Mouse (Mus musculus): ENCODE data around the gene Ica1. TPM values are rescaled to one million over a fixed set of nuclear protein-coding genes. Genes with fewer than 3 reads are reported as not detected.

Ica1 gene
- total and polyA plus RNA-seq, 3 experiments, result 0.36 TPM; not detected in 2

DNA sequence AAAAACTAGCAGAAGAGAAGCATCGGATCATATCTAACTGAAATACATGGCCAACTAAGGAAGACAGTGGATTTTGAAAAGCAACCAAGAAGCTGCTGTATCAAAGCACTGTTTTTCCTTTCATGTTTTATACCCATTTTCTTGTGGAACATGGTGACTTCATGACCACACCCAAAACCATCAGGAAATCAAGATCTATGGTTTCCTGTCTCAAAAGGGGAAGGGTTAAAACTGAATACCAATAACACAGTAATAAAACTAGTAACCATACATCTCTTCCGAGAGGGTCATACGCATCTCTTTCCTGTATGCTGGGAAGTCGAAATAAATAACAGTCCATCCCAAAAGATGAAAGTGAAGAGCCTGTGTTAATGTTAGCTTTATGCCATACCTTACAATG is 145.6 kb downstream of the Ica1 start:
- Histone ChIP-seq H3K9me3 (replicated peaks; ENCODE audit: insufficient read depth, low read length) (no peaks in the 10 kb centered on the region), H3K4me3 (ENCODE audit: control insufficient read depth in 1 of 2, insufficient read depth in 1 of 2, low read depth in 2 of 2, low read length in 2 of 2) (no peak overlapping the region), H3K79me2 (ENCODE audit: control insufficient read depth, insufficient read depth, low read length, poor library complexity) (no peaks in the 10 kb centered on the region), H3K9ac (ENCODE audit: control insufficient read depth, low read depth, low read length, poor library complexity, severe bottlenecking) (no peak overlapping the region), H3K4me1 (ENCODE audit: control insufficient read depth in 1 of 2, insufficient read depth in 2 of 2, low read length in 2 of 2) (peaks cover 9 to 26% of the 10 kb centered on the region in 2 experiments), H3K27ac (ENCODE audit: control insufficient read depth, low read depth, low read length) (peak overlapping the region; percentile 70), H3K36me3 (ENCODE audit: control insufficient read depth in 1 of 2, insufficient read depth in 2 of 2, low read length in 2 of 2) (peaks cover 0 to 29% of the 10 kb centered on the region in 2 experiments; a peak in 2 of 4 replicates), H3K27me3 (ENCODE audit: control insufficient read depth in 1 of 2, insufficient read depth in 2 of 2, low read length in 2 of 2) (no peaks in the 10 kb centered on the region)
- TF ChIP-seq EP300 (IDR thresholded peaks at IDR 0.05; ENCODE audit: low read depth in 1 of 2, low read length in 2 of 2), result peak in 1 of 2 experiments; percentile 19; a peak in 1 of 4 replicates
- TF ChIP-seq ETS1 (IDR thresholded peaks at IDR 0.05; ENCODE audit: low read depth, low read length), result no peak
- no peak for TF ChIP-seq MAX (IDR thresholded peaks at IDR 0.05; ENCODE audit: low read length)
- DNase-seq (ENCODE audit: low read depth, low spot score), result peak; percentile 37

DNA sequence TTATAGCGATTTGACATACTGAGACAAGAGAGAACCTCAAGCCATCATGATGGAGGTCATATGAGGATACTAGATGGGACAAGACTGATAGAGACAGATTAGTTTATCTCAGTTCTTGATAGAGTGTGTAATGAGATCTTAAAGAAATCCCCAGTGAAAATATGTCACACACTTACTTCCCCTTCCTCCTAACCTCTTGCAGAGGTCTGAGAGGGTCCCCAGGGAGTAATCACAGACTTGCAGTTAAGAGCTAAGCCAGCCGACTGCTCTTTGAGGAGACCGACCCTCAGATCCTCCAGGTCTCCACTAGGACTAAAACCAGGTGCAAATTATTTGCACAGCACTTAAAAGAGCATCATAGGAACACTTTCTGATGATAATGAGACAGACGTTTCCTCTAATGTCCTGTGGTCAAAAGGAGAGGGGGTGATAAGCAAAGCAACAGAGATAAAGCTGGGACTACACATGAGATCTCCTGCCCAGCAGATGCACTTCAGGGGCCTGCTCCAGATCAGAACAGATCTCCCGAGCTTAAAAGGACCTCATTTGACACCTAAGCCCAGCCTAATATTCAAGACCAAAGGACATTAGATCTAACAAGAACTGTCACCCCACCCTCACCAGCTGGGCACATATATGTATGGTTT is 146.2 kb downstream of the Ica1 start:
- Histone ChIP-seq H3K27ac (ENCODE audit: control insufficient read depth, low read depth, low read length) (peak overlapping the region; percentile 70), H3K4me1 (ENCODE audit: control insufficient read depth in 1 of 2, insufficient read depth in 2 of 2, low read length in 2 of 2) (peaks cover 9 to 26% of the 10 kb centered on the region in 2 experiments), H3K9ac (ENCODE audit: control insufficient read depth, low read depth, low read length, poor library complexity, severe bottlenecking) (no peak overlapping the region), H3K36me3 (ENCODE audit: control insufficient read depth in 1 of 2, insufficient read depth in 2 of 2, low read length in 2 of 2) (peaks cover 0 to 29% of the 10 kb centered on the region in 2 experiments; a peak in 2 of 4 replicates), H3K9me3 (replicated peaks; ENCODE audit: insufficient read depth, low read length) (no peaks in the 10 kb centered on the region), H3K27me3 (ENCODE audit: control insufficient read depth in 1 of 2, insufficient read depth in 2 of 2, low read length in 2 of 2) (no peaks in the 10 kb centered on the region), H3K79me2 (ENCODE audit: control insufficient read depth, insufficient read depth, low read length, poor library complexity) (no peaks in the 10 kb centered on the region), H3K4me3 (ENCODE audit: control insufficient read depth in 1 of 2, insufficient read depth in 1 of 2, low read depth in 2 of 2, low read length in 2 of 2) (no peak overlapping the region)
- TF ChIP-seq MYC (IDR thresholded peaks at IDR 0.05; ENCODE audit: low read depth, low read length) (peak; percentile 30; the same call in 1 of the 2 replicates), BHLHE40 (IDR thresholded peaks at IDR 0.05; ENCODE audit: borderline replicate concordance, low read depth, low read length) (peak; percentile 48; the same call in 1 of the 2 replicates), TCF12 (IDR thresholded peaks at IDR 0.05; ENCODE audit: low read depth, low read length) (peak; percentile 88), UBTF (IDR thresholded peaks at IDR 0.05; ENCODE audit: borderline replicate concordance, insufficient read depth, low read depth, low read length) (no peak), ETS1 (IDR thresholded peaks at IDR 0.05; ENCODE audit: low read depth, low read length) (peak; percentile 74), TAL1 (IDR thresholded peaks at IDR 0.05; ENCODE audit: low read length) (peak; percentile 30; the same call in 1 of the 2 replicates), POLR2A (IDR thresholded peaks at IDR 0.05; ENCODE audit: control insufficient read depth in 1 of 2, insufficient read depth in 1 of 2, low read depth in 1 of 2, low read length in 2 of 2, poor library complexity in 1 of 2) (no peak), POLR2AphosphoS2 (IDR thresholded peaks at IDR 0.05; ENCODE audit: low read length) (no peak), ZMIZ1 (IDR thresholded peaks at IDR 0.05; ENCODE audit: low read depth, low read length) (no peak), GABPA (IDR thresholded peaks at IDR 0.05; ENCODE audit: low read depth, low read length) (no peak), GATA1 (IDR thresholded peaks at IDR 0.05; ENCODE audit: low read depth, low read length) (peak; percentile 90), SIN3A (IDR thresholded peaks at IDR 0.05; ENCODE audit: low read length) (peak; percentile 49; the same call in 1 of the 2 replicates), ZNF384 (IDR thresholded peaks at IDR 0.05; ENCODE audit: low read depth, low read length) (no peak), EP300 (IDR thresholded peaks at IDR 0.05; ENCODE audit: low read depth in 1 of 2, low read length in 2 of 2) (peak; percentile 86 to 88), E2F4 (IDR thresholded peaks at IDR 0.05; ENCODE audit: borderline replicate concordance, low read depth, low read length) (no peak), POLR2AphosphoS5 (IDR thresholded peaks at IDR 0.05; ENCODE audit: borderline replicate concordance, low read depth, low read length) (no peak), KAT2A (conservative IDR thresholded peaks at IDR 0.05; ENCODE audit: low read depth, low read length) (no peak), RAD21 (IDR thresholded peaks at IDR 0.05; ENCODE audit: low read depth, low read length) (no peak), CHD2 (IDR thresholded peaks at IDR 0.05; ENCODE audit: low read length) (no peak), MXI1 (IDR thresholded peaks at IDR 0.05; ENCODE audit: low read depth, low read length) (peak; percentile 47; the same call in 1 of the 2 replicates)
- DNase-seq (ENCODE audit: low read depth, low spot score), result peak; percentile 44
